ENCODE assay signal across 8 mouse cellular contexts in the genomic region with DNA sequence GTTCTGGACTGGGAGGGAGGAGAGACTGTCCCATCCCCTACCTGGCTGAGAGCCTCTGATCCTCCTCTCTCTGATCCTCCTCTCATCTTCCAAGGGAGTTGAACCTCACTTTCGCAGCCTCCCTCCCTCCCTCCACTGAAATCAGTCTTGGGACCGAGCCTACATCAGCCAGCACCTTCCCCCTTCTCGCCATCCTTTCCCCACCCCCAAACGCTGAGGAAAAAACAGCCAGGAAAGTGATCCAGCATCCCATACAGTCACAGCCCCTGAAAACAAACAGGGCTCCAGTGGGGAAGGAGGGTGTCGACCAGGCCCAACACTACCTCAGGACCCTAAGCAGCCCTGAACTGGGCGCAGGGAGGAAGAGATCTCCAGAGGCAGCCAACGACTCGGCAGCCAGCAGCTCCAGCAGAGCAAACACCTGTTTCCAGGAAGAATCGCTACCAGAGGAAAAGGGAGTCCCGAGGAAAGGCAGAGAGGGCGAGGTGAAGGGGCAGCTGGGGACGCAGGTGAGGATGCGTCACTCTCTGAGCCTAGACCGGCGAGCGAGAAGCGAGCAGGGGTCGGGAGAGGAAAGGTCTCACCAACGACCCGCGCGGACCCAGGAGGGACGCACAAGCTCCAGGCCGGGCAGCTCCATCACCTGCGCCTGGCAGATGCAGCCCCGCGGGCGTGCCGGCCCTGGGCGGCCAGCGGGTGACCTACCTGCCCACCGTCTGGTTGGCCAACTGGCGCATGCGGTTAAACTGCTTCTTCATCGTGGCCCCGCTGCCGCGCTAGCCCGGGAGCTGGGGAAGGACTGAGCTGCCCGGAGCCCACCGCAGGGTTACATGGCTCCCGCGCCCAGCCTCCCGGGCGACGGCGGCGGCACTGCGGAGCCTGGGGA. TPM values are rescaled to one million over a fixed set of nuclear protein-coding genes. Genes with fewer than 3 reads are reported as not detected.
DNase-seq lines count a peak whose midpoint lies in the region; ATAC-seq and TF ChIP-seq lines count a peak whose summit lies in the region.

No protein-coding gene starts in this region.

- H3K4me1 ChIP-seq in embryonic facial prominence, embryonic 15.5 days, result peaks cover 13% of the 10 kb centered on the region
- H3K4me1 ChIP-seq in hindbrain, postnatal 0 days (ENCODE audit: insufficient read depth, low read length), result peaks cover 11% of the 10 kb centered on the region; the same call in 1 of the 2 replicates
- peaks cover 14% of the 10 kb centered on the region for H3K4me1 ChIP-seq in limb, embryonic 12.5 days (replicated peaks)
- H3K4me1 ChIP-seq in midbrain, embryonic 15.5 days, result peaks cover 14% of the 10 kb centered on the region

- peak overlapping the region; percentile 88 for H3K4me3 ChIP-seq in embryonic facial prominence, embryonic 15.5 days (replicated peaks)
- peak overlapping the region; percentile 95 for H3K4me3 ChIP-seq in hindbrain, postnatal 0 days (ENCODE audit: low read length)
- H3K4me3 ChIP-seq in limb, embryonic 12.5 days (replicated peaks), result peak overlapping the region; percentile 91
- H3K4me3 ChIP-seq in midbrain, embryonic 15.5 days, result peak overlapping the region; percentile 96

- H3K36me3 ChIP-seq in embryonic facial prominence, embryonic 15.5 days, result no peaks in the 10 kb centered on the region
- H3K36me3 ChIP-seq in hindbrain, postnatal 0 days (ENCODE audit: insufficient read depth, low read length), result no peaks in the 10 kb centered on the region
- H3K36me3 ChIP-seq in limb, embryonic 12.5 days, result no peaks in the 10 kb centered on the region
- no peaks in the 10 kb centered on the region for H3K36me3 ChIP-seq in midbrain, embryonic 15.5 days (replicated peaks)

- H3K27me3 ChIP-seq in embryonic facial prominence, embryonic 15.5 days, result no peaks in the 10 kb centered on the region
- H3K27me3 ChIP-seq in hindbrain, postnatal 0 days (ENCODE audit: insufficient read depth, low read length), result no peaks in the 10 kb centered on the region
- H3K27me3 ChIP-seq in limb, embryonic 12.5 days, result peaks cover 32% of the 10 kb centered on the region
- no peaks in the 10 kb centered on the region for H3K27me3 ChIP-seq in midbrain, embryonic 15.5 days (replicated peaks)

- no peak for TF ChIP-seq CTCF in hindbrain, postnatal 0 days (IDR thresholded peaks at IDR 0.05; ENCODE audit: low read depth)

- no peaks in the 10 kb centered on the region for H3K9me3 ChIP-seq in embryonic facial prominence, embryonic 15.5 days (replicated peaks)
- no peaks in the 10 kb centered on the region for H3K9me3 ChIP-seq in hindbrain, postnatal 0 days (ENCODE audit: low read length)
- H3K9me3 ChIP-seq in limb, embryonic 12.5 days, result 0 out of 2 replicates have a peak, but pooled peaks cover 4% of the 10 kb centered on the region
- H3K9me3 ChIP-seq in midbrain, embryonic 15.5 days, result no peaks in the 10 kb centered on the region

- no peak overlapping the region for H3K27ac ChIP-seq in embryonic facial prominence, embryonic 15.5 days (replicated peaks)
- H3K27ac ChIP-seq in hindbrain, postnatal 0 days, result peak overlapping the region; percentile 83
- H3K27ac ChIP-seq in limb, embryonic 12.5 days, result no peak overlapping the region
- H3K27ac ChIP-seq in midbrain, embryonic 15.5 days, result peak overlapping the region; percentile 89

- H3K9ac ChIP-seq in embryonic facial prominence, embryonic 15.5 days, result peak overlapping the region; percentile 64
- peak overlapping the region; percentile 92 for H3K9ac ChIP-seq in hindbrain, postnatal 0 days (replicated peaks; ENCODE audit: low read length)
- H3K9ac ChIP-seq in limb, embryonic 12.5 days (replicated peaks), result peak overlapping the region; percentile 83
- H3K9ac ChIP-seq in midbrain, embryonic 15.5 days, result peak overlapping the region; percentile 96

- DNase-seq in urinary bladder, postnatal 25 days (ENCODE audit: low spot score), result peak; percentile 18
- DNase-seq in urinary bladder, postnatal 10 days (ENCODE audit: low spot score), result no peak
- peak; percentile 48 for DNase-seq in hindbrain, postnatal 0 days (ENCODE audit: low spot score)
- DNase-seq in adrenal gland, postnatal 25 days, result no peak
- DNase-seq in gastrocnemius, postnatal 10 days, result no peak

- H3K4me2 ChIP-seq in embryonic facial prominence, embryonic 15.5 days (replicated peaks), result peak overlapping the region; percentile 99
- peak overlapping the region; percentile 89 for H3K4me2 ChIP-seq in hindbrain, postnatal 0 days (ENCODE audit: low read depth, low read length)
- H3K4me2 ChIP-seq in limb, embryonic 12.5 days, result peak overlapping the region; percentile 94
- H3K4me2 ChIP-seq in midbrain, embryonic 15.5 days, result peak overlapping the region; percentile 60

- 1% methylated on average over 49 of the region's 49 CpGs for WGBS in embryonic facial prominence, embryonic 15.5 days
- 1% methylated on average over 41 of the region's 49 CpGs for WGBS in hindbrain, postnatal 0 days
- under 1% methylated on average over 49 of the region's 49 CpGs for WGBS in limb, embryonic 12.5 days
- WGBS in midbrain, embryonic 15.5 days, result 1% methylated on average over 46 of the region's 49 CpGs

- peak; percentile 72 for ATAC-seq in embryonic facial prominence, embryonic 15.5 days (ENCODE audit: insufficient number of reproducible peaks, low FRiP score, low TSS enrichment, low read depth)
- ATAC-seq in hindbrain, postnatal 0 days, result peak; percentile 76
- ATAC-seq in limb, embryonic 12.5 days (ENCODE audit: insufficient number of reproducible peaks, insufficient read depth, low FRiP score, low TSS enrichment, low read depth), result peak; percentile 49
- peak; percentile 90 for ATAC-seq in midbrain, embryonic 15.5 days (replicated peaks)

RNA-seq across cellular contexts. Expression of gene Arhgap44, which starts 0.6 kb away (rescaled TPM):
- polyA plus RNA-seq in embryonic facial prominence, embryonic 15.5 days (2015; fragmentation: Nextera tagmentation; extraction: Ambion mirVana), result 6.6 and 6.8 TPM in 2 replicates
- total RNA-seq in hindbrain, postnatal 0 days (2014; rRNA removed), result 40.7 and 43.1 TPM in 2 replicates
- polyA plus RNA-seq in hindbrain, postnatal 0 days (2015; fragmentation: Nextera tagmentation; extraction: Ambion mirVana), result 21.3 and 23.0 TPM in 2 replicates
- 4.1 and 5.0 TPM in 2 replicates for polyA plus RNA-seq in limb, embryonic 12.5 days (2016; fragmentation: Nextera tagmentation; extraction: Ambion mirVana)
- 15.8 and 16.9 TPM in 2 replicates for polyA plus RNA-seq in midbrain, embryonic 15.5 days (2015; fragmentation: Nextera tagmentation; extraction: Ambion mirVana)
- 7.8 and 8.4 TPM in 2 replicates for total RNA-seq in adrenal gland, postnatal 25 days (2021)
- total RNA-seq in gastrocnemius, postnatal 10 days (2021), result 1 to 10 TPM; 6.0 to 7.7 TPM

RNA-seq across cellular contexts. Expression of gene 1700086D15Rik, which starts 2.4 kb away (rescaled TPM):
- not detected in 2 replicates for polyA plus RNA-seq in embryonic facial prominence, embryonic 15.5 days (2015; fragmentation: Nextera tagmentation; extraction: Ambion mirVana)
- total RNA-seq in hindbrain, postnatal 0 days (2014; rRNA removed), result 0.94 and 3.2 TPM in 2 replicates
- polyA plus RNA-seq in hindbrain, postnatal 0 days (2015; fragmentation: Nextera tagmentation; extraction: Ambion mirVana), result 0.39 and 0.59 TPM in 2 replicates
- polyA plus RNA-seq in limb, embryonic 12.5 days (2016; fragmentation: Nextera tagmentation; extraction: Ambion mirVana), result not detected in 2 replicates
- polyA plus RNA-seq in midbrain, embryonic 15.5 days (2015; fragmentation: Nextera tagmentation; extraction: Ambion mirVana), result 0.21 and 0.27 TPM in 2 replicates
- total RNA-seq in adrenal gland, postnatal 25 days (2021), result 0.86 TPM in 1 of 2 replicates, not detected in the other
- under 1 TPM; 0.28 to 0.47 TPM for total RNA-seq in gastrocnemius, postnatal 10 days (2021)

Comparison
In these comparisons a context has a peak if more than half of its experiments do, and no peak if none do; other contexts are left out.
1. DNase-seq: peak in urinary bladder, postnatal 25 days (single experiment) and hindbrain, postnatal 0 days (single experiment); none in urinary bladder, postnatal 10 days (single experiment), adrenal gland, postnatal 25 days (single experiment) and gastrocnemius, postnatal 10 days (single experiment).
2. H3K27ac ChIP-seq: peak in hindbrain, postnatal 0 days (single experiment) and midbrain, embryonic 15.5 days (single experiment); none in embryonic facial prominence, embryonic 15.5 days (single experiment) and limb, embryonic 12.5 days (single experiment).
3. Peak in every context shown above with its lines, with median percentiles within 50 percentile points of each other: ATAC-seq, H3K4me2 ChIP-seq, H3K4me3 ChIP-seq and H3K9ac ChIP-seq.